Mouse (Mus musculus): ENCODE results near the gene Ttll1. TPM values are rescaled to one million over a fixed set of nuclear protein-coding genes. Genes with fewer than 3 reads are reported as not detected.

The Ttll1 gene
- polyA plus RNA-seq, 1 experiment from 2014 or later = 6.0 TPM

DNA sequence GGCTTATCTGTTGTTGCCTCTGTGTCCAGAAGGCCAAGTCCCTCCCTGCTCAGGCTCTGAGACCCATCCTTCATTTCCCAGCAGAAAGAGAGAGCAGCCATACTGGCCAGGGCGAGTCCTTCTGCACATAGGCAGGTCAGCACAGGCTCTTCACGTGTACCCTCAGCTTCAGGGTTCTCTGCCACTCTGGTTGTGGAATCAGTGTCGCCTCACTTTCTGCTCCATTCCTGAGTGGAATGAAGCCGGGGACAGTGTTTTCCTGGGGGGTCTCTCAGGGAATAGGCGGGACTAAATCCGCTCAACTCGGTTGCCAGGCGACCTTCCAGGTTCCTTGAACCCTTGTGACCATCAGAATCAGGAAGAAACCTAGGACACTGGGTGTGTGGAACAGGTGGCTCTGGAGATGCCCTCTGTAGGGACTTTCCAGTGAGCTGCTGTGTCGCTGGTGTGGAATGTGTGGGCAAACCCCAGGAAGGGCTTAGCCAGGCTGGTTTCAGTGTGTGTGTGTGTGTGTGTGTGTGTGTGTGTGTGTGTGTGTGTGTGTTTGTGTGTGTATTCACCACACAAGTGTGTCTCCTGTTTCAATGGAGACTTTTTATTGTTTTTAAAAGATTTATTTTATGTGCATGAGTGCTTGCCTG, 31.1 kb upstream of the Ttll1 start:
- WGBS = 73% methylated on average over 9 of the region's 9 CpGs
- no peaks in the 10 kb centered on the region for H3K9me3 ChIP-seq (ENCODE audit: control insufficient read depth)
- no peak overlapping the region for H3K9ac ChIP-seq (ENCODE audit: low read depth, low read length)
- peaks cover 17% of the 10 kb centered on the region for H3K36me3 ChIP-seq (ENCODE audit: control insufficient read depth, insufficient read depth)
- H3K4me1 ChIP-seq (replicated peaks; ENCODE audit: control insufficient read depth, insufficient read depth, low read length) = no peaks in the 10 kb centered on the region
- TF ChIP-seq CTCF (IDR thresholded peaks at IDR 0.05; ENCODE audit: low read depth) = no peak
- no peak for ATAC-seq
- no peaks in the 10 kb centered on the region for H3K27me3 ChIP-seq (replicated peaks; ENCODE audit: control insufficient read depth, insufficient read depth, low read length)
- H3K4me2 ChIP-seq (replicated peaks; ENCODE audit: low read depth) = no peak overlapping the region
- no peak overlapping the region for H3K27ac ChIP-seq (ENCODE audit: low read depth, low read length)
- no peak overlapping the region for H3K4me3 ChIP-seq (ENCODE audit: low read depth, low read length)

DNA sequence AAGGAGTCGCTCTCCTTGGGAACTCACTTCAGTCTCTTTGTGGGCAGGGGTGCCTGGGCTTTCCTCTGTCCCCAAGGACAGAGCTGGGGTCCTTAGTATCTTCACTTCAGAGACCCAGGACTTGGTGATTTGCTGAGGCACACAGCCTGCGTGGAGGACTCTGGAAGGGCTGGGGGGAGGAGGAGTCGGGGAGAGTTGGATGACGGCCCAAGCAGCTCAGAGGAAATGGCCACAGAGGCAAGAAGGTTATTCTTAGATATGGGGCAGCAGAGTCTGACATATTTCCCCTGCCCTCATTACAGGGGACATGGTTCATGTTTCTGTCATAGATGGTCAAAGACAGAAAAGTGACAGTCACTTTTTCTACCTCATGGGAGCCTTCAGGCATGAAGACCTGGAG, 29.2 kb upstream of the Ttll1 start:
- H3K27me3 ChIP-seq (replicated peaks; ENCODE audit: control insufficient read depth, insufficient read depth, low read length) = no peaks in the 10 kb centered on the region
- no peaks in the 10 kb centered on the region for H3K9me3 ChIP-seq (ENCODE audit: control insufficient read depth)
- no peak for ATAC-seq
- TF ChIP-seq CTCF (IDR thresholded peaks at IDR 0.05; ENCODE audit: low read depth) = no peak
- H3K27ac ChIP-seq (ENCODE audit: low read depth, low read length) = no peak overlapping the region
- 51% methylated on average over 4 of the region's 4 CpGs for WGBS
- no peaks in the 10 kb centered on the region; the same call in 1 of the 2 replicates for H3K36me3 ChIP-seq (ENCODE audit: control insufficient read depth, insufficient read depth)
- H3K4me2 ChIP-seq (replicated peaks; ENCODE audit: low read depth) = no peak overlapping the region
- H3K4me3 ChIP-seq (ENCODE audit: low read depth, low read length) = no peak overlapping the region
- H3K4me1 ChIP-seq (replicated peaks; ENCODE audit: control insufficient read depth, insufficient read depth, low read length) = no peaks in the 10 kb centered on the region
- no peak overlapping the region for H3K9ac ChIP-seq (ENCODE audit: low read depth, low read length)

DNA sequence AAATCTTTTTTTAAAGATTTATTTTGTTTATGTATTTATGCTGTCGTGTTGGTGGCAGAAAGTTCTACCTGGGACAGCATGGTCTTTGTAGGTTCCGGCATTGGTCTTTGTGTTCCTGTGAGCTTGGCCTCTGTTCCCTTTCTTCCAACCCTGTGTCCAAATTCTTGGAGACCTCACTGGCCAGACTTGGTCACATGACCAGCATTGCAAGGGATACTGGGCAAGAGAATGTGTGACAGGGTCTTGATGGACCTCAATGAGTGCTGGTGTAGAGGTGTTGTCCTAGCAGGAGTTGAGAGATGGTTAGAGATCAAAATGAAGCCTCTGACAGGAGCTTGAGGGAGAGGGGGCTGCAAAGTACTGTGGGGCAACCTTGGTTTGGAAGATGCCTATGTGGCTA, 28.2 kb upstream of the Ttll1 start:
- WGBS = 95% methylated on average over 2 of the region's 2 CpGs
- no peak for TF ChIP-seq CTCF (IDR thresholded peaks at IDR 0.05; ENCODE audit: low read depth)

DNA sequence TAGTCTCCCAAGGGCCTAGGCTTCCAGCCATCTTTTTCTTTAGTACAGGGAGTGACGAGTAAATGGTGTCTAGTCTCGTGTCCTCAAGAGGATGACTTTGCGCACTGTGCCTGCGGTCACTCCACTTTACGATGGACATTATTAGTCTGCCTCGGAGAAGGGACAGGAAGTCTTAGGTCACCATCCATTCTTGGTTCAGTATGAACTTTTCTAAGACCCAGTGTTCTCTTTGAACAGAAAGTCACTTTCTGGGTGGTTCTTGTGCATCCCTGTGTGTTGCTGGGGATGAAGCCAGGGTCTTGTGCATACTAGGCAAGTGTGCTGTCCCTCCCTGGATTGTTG, 25.2 kb upstream of the Ttll1 start:
- TF ChIP-seq CTCF (IDR thresholded peaks at IDR 0.05; ENCODE audit: low read depth) = no peak
- no peaks in the 10 kb centered on the region for H3K27me3 ChIP-seq (replicated peaks; ENCODE audit: control insufficient read depth, insufficient read depth, low read length)
- no peak overlapping the region for H3K27ac ChIP-seq (ENCODE audit: low read depth, low read length)
- H3K4me2 ChIP-seq (replicated peaks; ENCODE audit: low read depth) = no peak overlapping the region; the same call in 1 of the 2 replicates
- no peak for ATAC-seq
- H3K4me3 ChIP-seq (ENCODE audit: low read depth, low read length) = no peak overlapping the region
- no peaks in the 10 kb centered on the region for H3K36me3 ChIP-seq (ENCODE audit: control insufficient read depth, insufficient read depth)
- H3K4me1 ChIP-seq (replicated peaks; ENCODE audit: control insufficient read depth, insufficient read depth, low read length) = no peaks in the 10 kb centered on the region
- 62% methylated on average over 6 of the region's 6 CpGs for WGBS
- H3K9me3 ChIP-seq (ENCODE audit: control insufficient read depth) = no peaks in the 10 kb centered on the region
- no peak overlapping the region for H3K9ac ChIP-seq (ENCODE audit: low read depth, low read length)

More for the DNA sequence above, 28.2 kb upstream of the Ttll1 start:
- Histone ChIP-seq H3K4me1 (replicated peaks; ENCODE audit: control insufficient read depth, insufficient read depth, low read length) (no peaks in the 10 kb centered on the region), H3K9ac (ENCODE audit: low read depth, low read length) (no peak overlapping the region), H3K27me3 (replicated peaks; ENCODE audit: control insufficient read depth, insufficient read depth, low read length) (no peaks in the 10 kb centered on the region), H3K4me3 (ENCODE audit: low read depth, low read length) (no peak overlapping the region), H3K4me2 (replicated peaks; ENCODE audit: low read depth) (no peak overlapping the region), H3K9me3 (ENCODE audit: control insufficient read depth) (no peaks in the 10 kb centered on the region), H3K27ac (ENCODE audit: low read depth, low read length) (no peak overlapping the region), H3K36me3 (ENCODE audit: control insufficient read depth, insufficient read depth) (no peaks in the 10 kb centered on the region; the same call in 1 of the 2 replicates)
- ATAC-seq = no peak

DNA sequence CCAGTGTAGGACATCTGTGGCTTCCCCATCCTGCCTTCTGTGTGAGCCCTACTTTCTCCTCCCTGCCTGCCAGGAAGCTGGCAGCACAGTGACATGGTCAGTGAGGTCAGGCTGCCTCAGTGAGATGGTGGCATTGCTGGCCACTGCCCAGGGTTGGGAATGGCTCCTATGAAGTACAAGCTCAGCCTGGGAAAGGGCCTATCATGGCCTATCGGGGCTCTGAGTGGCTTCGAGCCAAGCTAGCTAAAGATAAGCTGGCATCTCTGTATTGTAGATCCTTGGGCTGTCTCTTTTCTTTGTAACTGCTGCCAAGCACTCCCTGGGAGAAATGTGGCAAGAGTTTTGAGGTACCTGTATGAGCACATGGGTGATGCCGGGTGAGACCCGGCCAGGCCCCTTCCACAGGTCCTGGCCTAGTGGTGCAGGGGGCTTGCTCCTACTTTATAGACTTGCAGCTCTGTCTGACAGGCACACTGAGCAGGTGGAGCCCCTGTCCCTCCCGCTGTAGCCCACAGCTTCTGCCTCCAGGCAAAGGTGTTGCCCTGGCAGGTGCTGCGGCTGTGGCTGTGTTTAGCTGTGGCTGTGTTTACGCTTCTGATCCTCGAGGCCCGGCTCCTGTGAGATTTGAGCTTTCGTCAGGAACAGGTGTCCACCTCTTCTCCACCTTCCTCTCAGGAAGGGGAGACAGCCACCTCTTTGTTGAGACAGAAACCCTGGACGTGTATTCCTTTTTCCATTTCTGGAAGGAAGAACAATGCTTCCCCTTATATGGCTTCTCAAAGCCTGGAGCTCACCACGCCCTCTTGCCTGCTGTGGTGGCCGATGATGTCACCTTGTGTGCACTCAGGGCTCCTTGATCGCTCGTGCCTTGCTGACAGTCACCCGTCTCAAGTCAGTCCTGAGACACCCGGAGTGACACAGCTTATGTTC, 24.5 kb upstream of the Ttll1 start:
- no peak overlapping the region for H3K4me3 ChIP-seq (ENCODE audit: low read depth, low read length)
- no peaks in the 10 kb centered on the region for H3K36me3 ChIP-seq (ENCODE audit: control insufficient read depth, insufficient read depth)
- H3K9ac ChIP-seq (ENCODE audit: low read depth, low read length) = no peak overlapping the region
- no peaks in the 10 kb centered on the region for H3K27me3 ChIP-seq (replicated peaks; ENCODE audit: control insufficient read depth, insufficient read depth, low read length)
- no peak overlapping the region; the same call in 1 of the 2 replicates for H3K4me2 ChIP-seq (replicated peaks; ENCODE audit: low read depth)
- H3K9me3 ChIP-seq (ENCODE audit: control insufficient read depth) = no peaks in the 10 kb centered on the region
- 39% methylated on average over 17 of the region's 17 CpGs for WGBS
- no peak for TF ChIP-seq CTCF (IDR thresholded peaks at IDR 0.05; ENCODE audit: low read depth)
- ATAC-seq = peak; percentile 78
- H3K27ac ChIP-seq (ENCODE audit: low read depth, low read length) = no peak overlapping the region; the same call in 1 of the 2 replicates
- H3K4me1 ChIP-seq (replicated peaks; ENCODE audit: control insufficient read depth, insufficient read depth, low read length) = no peaks in the 10 kb centered on the region

DNA sequence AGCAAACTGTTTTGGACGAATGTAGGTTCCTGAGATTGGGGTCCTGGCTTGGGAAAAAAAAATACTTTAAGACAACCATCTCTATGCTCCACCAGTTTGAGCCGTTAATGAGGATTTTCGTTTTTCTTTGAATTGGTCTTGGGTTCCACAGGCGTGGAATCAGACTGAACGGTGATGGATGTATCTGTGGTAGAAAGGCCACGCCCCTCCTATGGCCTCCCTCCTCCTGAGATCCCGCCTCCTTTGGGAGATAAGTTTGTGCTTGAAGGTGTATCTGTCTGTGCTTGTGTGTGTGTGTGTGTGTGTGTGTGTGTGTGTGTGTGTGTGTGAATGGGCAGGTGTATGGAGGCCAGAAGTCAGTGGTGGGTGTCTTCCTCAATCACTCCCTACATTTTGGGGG, 21.9 kb upstream of the Ttll1 start:
- TF ChIP-seq CTCF (IDR thresholded peaks at IDR 0.05; ENCODE audit: low read depth) = no peak
- WGBS = 81% methylated on average over 7 of the region's 7 CpGs
- no peaks in the 10 kb centered on the region for H3K9me3 ChIP-seq (ENCODE audit: control insufficient read depth)
- no peak overlapping the region for H3K27ac ChIP-seq (ENCODE audit: low read depth, low read length)
- H3K9ac ChIP-seq (ENCODE audit: low read depth, low read length) = no peak overlapping the region
- H3K4me3 ChIP-seq (ENCODE audit: low read depth, low read length) = no peak overlapping the region
- no peak for ATAC-seq
- no peaks in the 10 kb centered on the region for H3K4me1 ChIP-seq (replicated peaks; ENCODE audit: control insufficient read depth, insufficient read depth, low read length)
- no peak overlapping the region for H3K4me2 ChIP-seq (replicated peaks; ENCODE audit: low read depth)
- no peaks in the 10 kb centered on the region for H3K36me3 ChIP-seq (ENCODE audit: control insufficient read depth, insufficient read depth)
- peaks cover 4% of the 10 kb centered on the region; the same call in 1 of the 2 replicates for H3K27me3 ChIP-seq (replicated peaks; ENCODE audit: control insufficient read depth, insufficient read depth, low read length)
